Mouse (Mus musculus) cortical plate, adult 2 months (tissue): ENCODE results near the gene Adamts7. TPM values are rescaled to one million over a fixed set of nuclear protein-coding genes. Genes with fewer than 3 reads are reported as not detected.

Experiments used
- H3K27ac ChIP-seq: fragments of 200-500 bp; 2 replicates; pipeline ENCODE4 v1.5.1; 2012; ENCODE audit warnings: low read length, control low read depth, inconsistent platforms; ENCODE audit not compliant: insufficient read depth
- H3K4me1 ChIP-seq: fragments of 200-500 bp; 2 replicates; pipeline ENCODE4 v1.6.1; 2011; ENCODE audit warnings: low read length; ENCODE audit not compliant: control insufficient read depth, insufficient read depth
- H3K4me3 ChIP-seq: fragments of 200-500 bp; 2 replicates; pipeline ENCODE4 v1.5.1; 2011; ENCODE audit warnings: mild to moderate bottlenecking, low read length, control low read depth; ENCODE audit not compliant: insufficient read depth
- CTCF ChIP-seq: fragments of 200-500 bp; IDR thresholded peaks from 2 replicates; pipeline ENCODE4 v1.5.1; 2011; ENCODE audit warnings: mild to moderate bottlenecking, control low read depth, low read length; ENCODE audit not compliant: insufficient read depth; ENCODE audit errors: extremely low read depth
- POLR2A ChIP-seq: fragments of 200-500 bp; IDR thresholded peaks from 2 replicates; pipeline ENCODE4 v1.6.1; 2011; ENCODE audit warnings: mild to moderate bottlenecking, low read length, control low read depth; ENCODE audit not compliant: insufficient read depth; ENCODE audit errors: extremely low read depth
- polyA plus RNA-seq: library from polyadenylated mRNA; depleted of rRNA; stranded (reverse); fragments of >200 nt; gene quantifications from 2 replicates; pipeline ENCODE4 v1.2.3, GENCODE M21; 2012; rRNA removed

The Adamts7 gene
- 0.55 and 0.61 TPM in 2 replicates for polyA plus RNA-seq

DNA sequence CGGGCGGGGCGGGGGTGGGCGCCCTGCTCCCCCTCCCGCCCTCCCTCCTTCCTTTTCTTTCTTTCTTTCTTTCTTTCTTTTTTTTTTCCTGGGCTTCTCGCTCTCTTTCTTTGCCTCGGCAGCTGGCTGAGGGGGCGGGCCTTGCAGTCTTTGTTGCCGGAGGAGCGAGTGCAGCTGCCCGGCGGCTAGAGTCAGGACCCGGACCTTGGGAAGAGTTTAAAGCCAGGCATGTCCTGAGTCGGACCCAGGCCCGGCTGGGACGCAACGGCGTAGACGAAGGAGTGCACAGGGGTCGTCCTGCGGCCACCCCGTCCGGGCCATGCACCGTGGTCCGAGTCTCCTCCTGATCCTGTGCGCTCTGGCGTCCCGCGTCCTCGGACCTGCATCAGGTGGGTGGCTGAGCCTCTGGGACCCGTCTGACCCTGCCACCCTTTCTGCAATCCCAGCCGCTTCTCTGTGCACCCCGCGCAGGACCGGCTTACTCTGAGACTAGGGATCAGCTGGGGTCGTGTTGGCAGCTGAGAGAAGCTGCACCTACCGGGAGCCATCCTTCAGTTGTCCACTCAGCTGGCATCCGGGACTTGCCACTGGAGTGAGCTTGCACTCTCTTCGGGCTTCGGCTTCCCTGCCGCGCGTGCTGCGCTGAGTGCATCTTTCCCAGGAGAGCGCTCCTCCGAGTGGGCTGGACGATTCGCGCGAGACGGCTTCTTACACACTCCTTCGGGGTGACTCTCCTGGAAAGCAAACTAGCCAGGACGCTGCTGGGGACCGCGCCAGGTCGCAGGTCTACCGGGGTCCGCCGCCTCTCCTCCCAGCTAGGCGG lies at the start of gene Adamts7:
Gene Adamts7 (plus strand): TSS at position 144 of the 823 bp plus-strand sequence.
- TF ChIP-seq CTCF (no peak), POLR2A (no peak)
- H3K27ac ChIP-seq, result no peak within 1 kb of the TSS
- H3K4me1 ChIP-seq, result no peaks in the 10 kb centered on the region
- peak within 1 kb of the TSS; percentile 31 for H3K4me3 ChIP-seq

DNA sequence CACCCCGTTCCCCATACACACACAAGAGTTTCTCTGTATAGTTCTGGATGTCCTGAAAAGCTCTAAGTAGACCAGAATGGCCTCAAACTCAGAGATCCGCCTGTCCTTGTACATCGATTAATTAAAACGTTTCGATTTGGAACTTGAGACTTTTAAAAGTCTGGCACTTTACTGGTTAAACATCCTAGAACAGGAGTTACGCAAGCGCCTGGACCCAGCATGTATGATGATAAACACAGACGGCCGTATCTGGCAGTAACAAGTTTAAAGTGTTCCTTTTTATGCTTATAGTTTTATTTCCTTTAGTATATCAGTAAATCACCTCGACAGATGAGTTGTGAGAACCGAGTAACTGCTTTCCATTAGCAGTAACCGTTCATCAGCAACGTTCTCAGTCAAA lies 49.7 kb upstream of the Adamts7 start:
- Histone ChIP-seq H3K4me1 (peaks cover 7% of the 10 kb centered on the region; the same call in 1 of the 2 replicates), H3K27ac (no peak overlapping the region), H3K4me3 (peak overlapping the region; percentile 64)
- TF ChIP-seq CTCF (no peak), POLR2A (no peak)

DNA sequence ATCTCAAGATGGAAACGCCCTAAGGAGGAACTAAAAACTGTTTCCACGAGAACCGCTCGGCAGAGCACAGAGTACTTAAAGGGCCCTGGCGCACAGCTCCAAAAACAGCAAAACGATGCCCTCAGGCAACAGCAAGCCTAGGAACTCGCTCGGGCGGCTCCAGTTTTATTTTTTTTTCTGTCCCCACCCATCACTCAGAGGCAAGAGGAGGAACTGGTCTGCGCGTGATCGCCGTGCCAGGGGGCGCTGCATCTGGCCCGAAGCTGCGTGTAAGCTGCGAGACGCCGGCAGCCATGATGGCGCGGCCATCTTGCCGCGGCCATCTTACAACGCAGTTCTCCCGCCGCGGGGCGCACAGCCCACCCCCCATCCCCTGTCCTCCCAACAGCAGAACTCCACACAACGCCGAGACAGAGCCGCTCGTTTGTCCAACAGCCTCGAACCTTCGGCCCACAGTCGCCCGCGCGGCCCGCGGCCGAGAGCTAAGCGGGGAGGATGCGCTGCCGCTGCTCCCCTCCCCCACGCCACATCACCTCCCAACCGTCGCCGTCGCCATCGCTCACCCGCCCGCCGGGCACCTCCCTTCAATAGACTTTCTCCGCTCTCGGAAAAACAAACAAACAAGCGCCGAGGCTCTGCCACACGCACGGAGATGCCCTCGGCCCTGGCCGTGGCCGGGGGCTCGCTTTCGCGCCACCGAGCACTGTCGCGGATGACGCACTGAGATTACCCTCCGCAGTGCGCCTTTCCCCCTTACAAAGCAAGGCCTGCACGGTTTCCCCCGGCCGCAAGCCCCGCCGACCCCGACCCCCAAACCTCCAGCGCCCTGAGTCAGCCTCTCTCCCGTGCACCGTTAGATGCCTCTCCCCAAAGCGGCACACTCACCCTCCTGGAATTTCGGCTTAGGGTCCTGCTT lies 49.0 kb upstream of the Adamts7 start:
- Histone ChIP-seq H3K4me3 (peak overlapping the region; percentile 64), H3K4me1 (peaks cover 7% of the 10 kb centered on the region; the same call in 1 of the 2 replicates), H3K27ac (peak overlapping the region; percentile 98)
- TF ChIP-seq POLR2A (peak; percentile 48; the same call in 1 of the 2 replicates), CTCF (peak; percentile 28; the same call in 1 of the 2 replicates)

DNA sequence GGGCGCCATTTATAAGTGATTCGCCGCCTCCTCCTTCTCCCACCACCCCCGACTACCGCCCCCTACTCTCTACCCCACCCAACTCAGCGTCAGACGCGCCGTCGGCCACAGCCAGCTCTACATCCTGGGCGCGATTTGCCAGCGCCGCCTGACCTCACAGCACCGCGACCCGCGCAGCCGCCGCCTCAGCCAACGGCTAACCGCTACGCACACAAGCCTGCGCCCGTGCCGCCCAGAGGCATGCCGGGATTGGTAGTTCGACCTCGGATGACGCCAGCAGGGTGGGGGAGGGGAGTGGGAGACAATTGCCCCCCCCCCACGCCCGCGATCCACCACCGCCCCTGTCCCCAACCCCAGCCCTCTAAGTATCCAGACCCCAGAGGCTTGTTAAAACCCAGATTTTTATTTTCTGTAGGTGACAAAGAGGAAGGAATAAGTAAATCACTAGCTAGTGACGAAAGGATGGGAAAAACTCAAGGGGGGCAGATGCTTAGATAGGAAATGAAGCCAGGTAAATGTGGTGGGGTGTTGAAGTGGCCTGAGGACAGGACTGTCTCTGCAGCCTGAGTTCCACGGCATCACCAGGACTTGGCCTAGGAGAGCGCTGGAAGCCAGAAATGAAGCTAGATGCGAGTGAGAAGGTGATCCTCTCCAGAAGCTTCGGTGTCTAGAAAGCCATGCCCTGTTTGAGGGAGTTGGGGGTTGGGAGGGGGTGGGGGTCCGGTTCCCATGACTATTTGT lies 48.1 kb upstream of the Adamts7 start, which contains the start of gene Morf4l1:
Gene Morf4l1 (minus strand): TSS at position 208 of the 741 bp plus-strand sequence.
- H3K4me1 ChIP-seq, result peaks cover 6% of the 10 kb centered on the region; the same call in 1 of the 2 replicates
- H3K4me3 ChIP-seq, result peak within 1 kb of the TSS; percentile 64
- peak within 1 kb of the TSS; percentile 98 for H3K27ac ChIP-seq
- TF ChIP-seq CTCF, result no peak
- peak; percentile 67; the same call in 1 of the 2 replicates for TF ChIP-seq POLR2A

DNA sequence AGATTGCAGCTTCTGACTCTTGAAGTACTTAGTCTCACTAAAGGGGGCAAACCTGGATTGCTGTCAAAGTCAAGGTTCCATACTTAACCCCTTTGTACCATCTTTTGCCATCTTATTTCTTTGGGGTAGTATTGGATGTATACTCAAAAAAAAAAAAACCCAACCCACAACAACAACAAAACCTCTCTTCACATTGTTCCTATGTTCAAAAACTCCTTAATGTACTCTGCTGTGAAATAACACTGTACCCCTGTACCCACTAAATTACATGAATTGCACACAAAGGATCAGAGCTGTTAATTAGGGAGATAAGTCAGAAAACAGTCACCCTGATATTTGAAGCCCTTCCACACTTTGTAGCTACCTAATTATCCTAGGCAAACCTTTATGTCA lies 47.6 kb upstream of the Adamts7 start:
- peak overlapping the region; percentile 64 for H3K4me3 ChIP-seq
- H3K4me1 ChIP-seq, result peaks cover 6% of the 10 kb centered on the region; the same call in 1 of the 2 replicates
- TF ChIP-seq POLR2A (no peak), CTCF (no peak)
- H3K27ac ChIP-seq, result no peak overlapping the region

DNA sequence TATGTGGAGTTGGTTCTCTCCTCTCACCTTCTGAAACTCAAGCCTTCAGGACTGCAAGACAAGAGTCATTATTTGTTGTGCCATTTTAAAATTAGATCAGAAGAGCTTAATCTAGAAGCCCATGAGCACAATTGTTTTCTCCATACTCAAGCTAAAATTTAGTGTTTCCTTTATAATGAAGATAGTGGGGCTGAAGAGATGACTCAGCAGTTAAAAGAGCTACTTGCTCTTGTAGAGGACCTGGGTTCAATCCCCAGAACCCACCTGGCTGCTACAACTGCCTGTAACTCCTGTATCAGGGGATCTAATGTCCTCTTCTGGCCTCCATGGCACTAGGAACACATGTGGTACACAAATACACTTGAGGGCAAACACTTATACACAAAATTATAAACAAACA lies 45.6 kb upstream of the Adamts7 start:
- no peak overlapping the region for H3K4me3 ChIP-seq
- H3K4me1 ChIP-seq, result peaks cover 2% of the 10 kb centered on the region; the same call in 1 of the 2 replicates
- TF ChIP-seq POLR2A, result no peak
- no peak for TF ChIP-seq CTCF
- H3K27ac ChIP-seq, result no peak overlapping the region

DNA sequence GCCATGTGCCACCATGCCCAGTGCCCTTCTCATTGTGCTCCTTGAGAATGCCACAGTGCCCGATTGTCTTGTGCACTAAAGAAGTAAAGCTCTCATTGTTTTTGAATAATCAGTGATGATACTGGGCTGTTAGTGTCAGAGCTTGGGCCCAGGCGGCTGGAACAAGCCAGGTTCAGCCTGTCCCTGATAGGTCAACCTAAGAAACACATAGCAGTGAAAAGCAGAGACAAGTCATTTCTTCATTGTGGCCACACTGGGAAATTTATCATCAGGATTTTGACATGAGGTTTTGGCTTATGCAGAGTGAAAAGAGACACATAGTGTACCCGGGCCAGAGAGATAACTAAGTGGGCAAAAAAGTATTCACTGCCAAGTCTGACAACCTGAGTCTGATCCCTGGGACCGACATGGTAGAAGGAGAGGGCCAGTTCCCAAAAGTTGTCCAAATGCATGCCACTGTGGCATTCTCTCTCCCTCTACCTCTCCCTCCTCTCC lies 40.6 kb upstream of the Adamts7 start:
- H3K4me3 ChIP-seq, result no peak overlapping the region
- H3K27ac ChIP-seq, result no peak overlapping the region
- H3K4me1 ChIP-seq, result 0 out of 2 replicates have a peak, but pooled peaks cover 2% of the 10 kb centered on the region
- TF ChIP-seq POLR2A (no peak), CTCF (no peak)

DNA sequence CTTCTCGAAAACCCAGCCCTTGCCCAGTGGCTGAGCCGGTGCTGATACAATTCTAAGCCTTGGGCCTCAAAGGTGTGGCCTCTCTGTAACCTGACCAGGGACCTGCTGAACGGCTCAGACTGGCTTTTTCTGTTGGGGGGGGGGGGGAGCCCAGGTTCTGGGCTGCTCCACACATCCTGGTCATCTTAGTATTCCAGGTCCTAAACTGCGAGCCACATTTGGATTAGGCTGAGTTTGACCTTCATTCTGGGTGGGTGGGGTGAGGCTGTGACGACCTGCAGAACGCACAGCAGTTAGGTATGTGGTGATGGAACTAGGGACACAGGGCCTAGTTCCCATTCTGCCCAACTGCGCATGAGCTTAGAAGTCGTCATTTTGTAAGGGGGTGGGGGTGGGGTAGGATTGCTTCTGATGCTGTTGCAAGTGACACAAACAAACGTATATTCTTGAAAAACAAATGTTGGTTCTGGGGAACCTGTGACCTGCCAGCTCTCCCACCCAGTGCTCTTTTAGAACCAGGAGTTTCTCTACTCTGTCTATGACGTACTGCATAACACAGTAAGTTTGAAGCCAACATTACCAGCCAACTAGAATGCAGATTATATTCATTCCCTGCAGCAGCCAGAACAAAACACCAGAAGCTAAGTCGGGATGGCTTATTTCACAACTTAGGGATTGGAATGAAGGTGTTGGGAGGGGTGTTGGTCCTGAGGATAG lies 38.6 kb upstream of the Adamts7 start:
- H3K27ac ChIP-seq, result no peak overlapping the region
- TF ChIP-seq POLR2A (no peak), CTCF (no peak)
- H3K4me3 ChIP-seq, result no peak overlapping the region
- 0 out of 2 replicates have a peak, but pooled peaks cover 2% of the 10 kb centered on the region for H3K4me1 ChIP-seq
